Mouse (Mus musculus) MEL (cell line): ENCODE measurements at regions not wholly inside any gene's neighbourhood (a gene's known extent, or its start where the extent isn't known, plus 50 kb on each side); places are given as distances from the start of the nearest gene placed in this dataset.

Experiments
- DNase-seq: peaks from one replicate; pipeline ENCODE4 v3.0.0; 2011; ENCODE audit warnings: low read depth, low spot score
- H3K27ac ChIP-seq: 2 replicates; pipeline ENCODE4 v1.5.1; 2012; ENCODE audit warnings: low read depth, mild to moderate bottlenecking, control low read depth, low read length, moderate library complexity; ENCODE audit not compliant: control insufficient read depth
- H3K27me3 ChIP-seq, 2 experiments: fragments of 150-350 bp in 1 of 2; sonication (generic) in 1 of 2; 2 replicates each; pipeline ENCODE4 v1.6.1; 2012; ENCODE audit warnings: low read length in 2 of 2, mild to moderate bottlenecking in 2 of 2, improper control_type of control experiment in 1 of 2, moderate library complexity in 1 of 2; ENCODE audit not compliant: insufficient read depth in 2 of 2, control insufficient read depth in 1 of 2
- H3K36me3 ChIP-seq, 2 experiments: 2 replicates each; pipeline ENCODE4 v1.6.1; 2012 to 2014; ENCODE audit warnings: low read length in 2 of 2, improper control_type of control experiment in 1 of 2, inconsistent platforms in 1 of 2, mild to moderate bottlenecking in 1 of 2; ENCODE audit not compliant: insufficient read depth in 2 of 2, control insufficient read depth in 1 of 2
- H3K4me1 ChIP-seq, 2 experiments: fragments of 150-350 bp in 1 of 2; sonication (generic) in 1 of 2; 2 replicates each; pipeline ENCODE4 v1.6.1; 2012; ENCODE audit warnings: low read length in 2 of 2, improper control_type of control experiment in 1 of 2, mild to moderate bottlenecking in 1 of 2; ENCODE audit not compliant: insufficient read depth in 2 of 2, control insufficient read depth in 1 of 2
- H3K4me3 ChIP-seq, 2 experiments: fragments of 150-350 bp in 1 of 2; sonication (generic) in 1 of 2; 2 replicates each; pipeline ENCODE4 v1.5.1; 2012; ENCODE audit warnings: low read depth in 2 of 2, low read length in 2 of 2, mild to moderate bottlenecking in 2 of 2, moderate library complexity in 2 of 2, control low read depth in 1 of 2, improper control_type of control experiment in 1 of 2; ENCODE audit not compliant: control insufficient read depth in 1 of 2, insufficient read depth in 1 of 2
- H3K79me2 ChIP-seq: 2 replicates; pipeline ENCODE4 v1.6.1; 2012; ENCODE audit warnings: mild to moderate bottlenecking, low read length, moderate library complexity; ENCODE audit not compliant: control insufficient read depth, poor library complexity, insufficient read depth
- H3K9ac ChIP-seq: 2 replicates; pipeline ENCODE4 v1.6.1; 2012; ENCODE audit warnings: low read depth, mild to moderate bottlenecking, control low read depth, low read length, moderate library complexity; ENCODE audit not compliant: control insufficient read depth, poor library complexity, severe bottlenecking
- H3K9me3 ChIP-seq: fragments of 150-350 bp; sonication (generic); replicated peaks from 2 replicates; pipeline ENCODE4 v1.6.1; 2012; ENCODE audit warnings: mild to moderate bottlenecking, low read length, improper control_type of control experiment, moderate library complexity; ENCODE audit not compliant: insufficient read depth
- CHD2 ChIP-seq: IDR thresholded peaks from 2 replicates; pipeline ENCODE4 v1.6.1; 2011; ENCODE audit warnings: low read length, improper control_type of control experiment
- GABPA ChIP-seq: IDR thresholded peaks from 2 replicates; pipeline ENCODE4 v1.6.1; 2012; ENCODE audit warnings: low read depth, mild to moderate bottlenecking, inconsistent platforms, low read length, improper control_type of control experiment, moderate library complexity
- HCFC1 ChIP-seq: IDR thresholded peaks from 2 replicates; pipeline ENCODE4 v1.6.1; 2012; ENCODE audit warnings: low read depth, mild to moderate bottlenecking, inconsistent platforms, low read length, improper control_type of control experiment, moderate library complexity
- JUND ChIP-seq: IDR thresholded peaks from 2 replicates; pipeline ENCODE4 v1.6.1; 2011; ENCODE audit warnings: low read depth, mild to moderate bottlenecking, improper control_type of control experiment, low read length
- MAFK ChIP-seq: IDR thresholded peaks from 2 replicates; pipeline ENCODE4 v1.6.1; 2011; ENCODE audit warnings: low read depth, mild to moderate bottlenecking, low read length, improper control_type of control experiment, borderline replicate concordance
- MAX ChIP-seq: IDR thresholded peaks from 2 replicates; pipeline ENCODE4 v1.6.1; 2011; ENCODE audit warnings: low read length, improper control_type of control experiment
- MAZ ChIP-seq: IDR thresholded peaks from 2 replicates; pipeline ENCODE4 v1.6.1; 2012; ENCODE audit warnings: low read depth, mild to moderate bottlenecking, inconsistent platforms, low read length, improper control_type of control experiment
- MYB ChIP-seq: IDR thresholded peaks from 2 replicates; pipeline ENCODE4 v1.6.1; 2011; ENCODE audit warnings: mild to moderate bottlenecking, low read depth, low read length, improper control_type of control experiment
- NELFE ChIP-seq: IDR thresholded peaks from 2 replicates; pipeline ENCODE4 v1.6.1; 2011; ENCODE audit warnings: low read depth, low read length, improper control_type of control experiment
- POLR2A ChIP-seq, 2 experiments: IDR thresholded peaks; 2 replicates each; pipeline ENCODE4 v1.6.1; 2011 to 2012; ENCODE audit warnings: low read length in 2 of 2, mild to moderate bottlenecking in 2 of 2, control low read depth in 1 of 2, improper control_type of control experiment in 1 of 2, low read depth in 1 of 2, moderate library complexity in 1 of 2; ENCODE audit not compliant: control insufficient read depth in 1 of 2, insufficient read depth in 1 of 2, poor library complexity in 1 of 2
- POLR2AphosphoS2 ChIP-seq: IDR thresholded peaks from 2 replicates; pipeline ENCODE4 v1.6.1; 2011; ENCODE audit warnings: low read length, improper control_type of control experiment
- RAD21 ChIP-seq: IDR thresholded peaks from 2 replicates; pipeline ENCODE4 v1.6.1; 2011; ENCODE audit warnings: mild to moderate bottlenecking, low read depth, low read length, improper control_type of control experiment
- SIN3A ChIP-seq: IDR thresholded peaks from 2 replicates; pipeline ENCODE4 v1.6.1; 2012; ENCODE audit warnings: low read length, improper control_type of control experiment, inconsistent platforms
- TBP ChIP-seq: IDR thresholded peaks from 2 replicates; pipeline ENCODE4 v1.8.0; 2011; ENCODE audit warnings: low read depth, low read length, improper control_type of control experiment
- TCF12 ChIP-seq: IDR thresholded peaks from 2 replicates; pipeline ENCODE4 v1.6.1; 2014; ENCODE audit warnings: low read depth, mild to moderate bottlenecking, inconsistent platforms, low read length, improper control_type of control experiment, moderate library complexity
- UBTF ChIP-seq: IDR thresholded peaks from 2 replicates; pipeline ENCODE4 v1.6.1; 2012; ENCODE audit warnings: low read depth, mild to moderate bottlenecking, inconsistent platforms, low read length, improper control_type of control experiment, moderate library complexity, borderline replicate concordance; ENCODE audit not compliant: insufficient read depth
- USF1 ChIP-seq: IDR thresholded peaks from 2 replicates; pipeline ENCODE4 v1.6.1; 2014; ENCODE audit warnings: low read depth, mild to moderate bottlenecking, inconsistent platforms, low read length, improper control_type of control experiment, moderate library complexity
- ZNF384 ChIP-seq: IDR thresholded peaks from 2 replicates; pipeline ENCODE4 v1.6.1; 2012; ENCODE audit warnings: low read depth, mild to moderate bottlenecking, inconsistent platforms, low read length, improper control_type of control experiment

GRCm38 (mm10) chr8:89455731-89456130, 411.8 kb upstream of the Sall1 start:
- Histone ChIP-seq H3K36me3 (no peaks in the 10 kb centered on the region), H3K4me3 (no peak overlapping the region), H3K27me3 (no peaks in the 10 kb centered on the region), H3K9ac (no peak overlapping the region), H3K9me3 (no peaks in the 10 kb centered on the region), H3K79me2 (no peaks in the 10 kb centered on the region), H3K4me1 (no peaks in the 10 kb centered on the region), H3K27ac (no peak overlapping the region)
- TF ChIP-seq POLR2A (IDR thresholded peaks at IDR 0.05; ENCODE audit: control insufficient read depth in 1 of 2, insufficient read depth in 1 of 2, low read depth in 1 of 2, low read length in 2 of 2, poor library complexity in 1 of 2) (no peak), CHD2 (no peak), MAX (no peak), UBTF (no peak), NELFE (no peak), TCF12 (no peak), GABPA (no peak)
- DNase-seq: no peak

- H3K9ac ChIP-seq: no peak overlapping the region
- no peaks in the 10 kb centered on the region for H3K36me3 ChIP-seq
- H3K9me3 ChIP-seq: no peaks in the 10 kb centered on the region
- no peak overlapping the region for H3K27ac ChIP-seq
- DNase-seq: no peak
- no peak overlapping the region for H3K4me3 ChIP-seq
- H3K79me2 ChIP-seq: no peaks in the 10 kb centered on the region
- TF ChIP-seq SIN3A (no peak), JUND (no peak), POLR2AphosphoS2 (no peak), NELFE (no peak), HCFC1 (no peak), RAD21 (no peak), MYB (no peak), USF1 (no peak), ZNF384 (no peak), TBP (no peak)
- H3K4me1 ChIP-seq: no peaks in the 10 kb centered on the region
- no peaks in the 10 kb centered on the region for H3K27me3 ChIP-seq
These were observed 410.2 kb upstream of the Sall1 start for GRCm38 (mm10) chr8:89454197-89454596.

- TF ChIP-seq MAZ: no peak
- TF ChIP-seq MAFK: no peak
- H3K27ac ChIP-seq: no peak overlapping the region
- H3K79me2 ChIP-seq: no peaks in the 10 kb centered on the region
- no peaks in the 10 kb centered on the region for H3K4me1 ChIP-seq
- H3K4me3 ChIP-seq: no peak overlapping the region
- no peaks in the 10 kb centered on the region for H3K9me3 ChIP-seq
- no peaks in the 10 kb centered on the region for H3K36me3 ChIP-seq
- DNase-seq: no peak
- H3K27me3 ChIP-seq: no peaks in the 10 kb centered on the region
- H3K9ac ChIP-seq: no peak overlapping the region
These were observed 409.8 kb upstream of the Sall1 start for GRCm38 (mm10) chr8:89453724-89454123.
